Mouse (Mus musculus) neural tube, embryonic 15.5 days (tissue): Measurements from ENCODE around the gene Olfr1357. TPM values are rescaled to one million over a fixed set of nuclear protein-coding genes. Genes with fewer than 3 reads are reported as not detected.
A peak's percentile ranks its signal among the peaks of the same experiment; 100 is the strongest.
"Not testable (repeated sequence)": the region's sequence is repeated elsewhere in the genome, so short reads cannot be mapped to it uniquely, and the experiment has no call there.

ENCODE experiments used
- ATAC-seq: fragments of 200-750 bp; cut with Nextera tagmentation; 2 replicates; pipeline ENCODE4 v1.8.0; 2017; ENCODE audit warnings: mild to moderate bottlenecking, moderate TSS enrichment, moderate library complexity; ENCODE audit not compliant: low FRiP score
- H3K27ac ChIP-seq: fragments of 300-500 bp; sonication (generic); replicated peaks from 2 replicates; pipeline ENCODE4 v1.5.1; 2015; ENCODE audit warnings: mild to moderate bottlenecking, inconsistent platforms
- H3K27me3 ChIP-seq: fragments of 300-500 bp; sonication (generic); replicated peaks from 2 replicates; pipeline ENCODE4 v1.6.1; 2015; ENCODE audit warnings: inconsistent platforms
- H3K36me3 ChIP-seq: fragments of 300-500 bp; sonication (generic); 2 replicates; pipeline ENCODE4 v1.6.1; 2015; ENCODE audit warnings: inconsistent platforms
- H3K4me1 ChIP-seq: fragments of 300-500 bp; sonication (generic); 2 replicates; pipeline ENCODE4 v1.6.1; 2015; ENCODE audit warnings: inconsistent platforms
- H3K4me2 ChIP-seq: fragments of 300-500 bp; sonication (generic); 2 replicates; pipeline ENCODE4 v1.6.1; 2015; ENCODE audit warnings: inconsistent platforms, mild to moderate bottlenecking, moderate library complexity
- H3K4me3 ChIP-seq: fragments of 300-500 bp; sonication (generic); replicated peaks from 2 replicates; pipeline ENCODE4 v1.5.1; 2015; ENCODE audit warnings: mild to moderate bottlenecking, inconsistent platforms
- H3K9ac ChIP-seq: fragments of 300-500 bp; sonication (generic); replicated peaks from 2 replicates; pipeline ENCODE4 v1.6.1; 2015; ENCODE audit warnings: mild to moderate bottlenecking, inconsistent platforms
- H3K9me3 ChIP-seq: fragments of 300-500 bp; sonication (generic); replicated peaks from 2 replicates; pipeline ENCODE4 v1.6.1; 2016; ENCODE audit warnings: inconsistent platforms
- WGBS: fragments of 180-500 bp; shearing (Covaris S2); methylation state at CpG from one replicate; pipeline ENCODE4 v1.1.7; 2015; ENCODE audit warnings: mixed read lengths; 5-methylcytosine and 5-hydroxymethylcytosine counted together
- polyA plus RNA-seq: library from polyadenylated mRNA; unstranded; fragments of >200 nt; fragmentation: Nextera tagmentation; extraction: Ambion mirVana; gene quantifications from 2 replicates; pipeline ENCODE4 v1.2.1, GENCODE M21; 2015

Gene Olfr1357
- polyA plus RNA-seq, result not detected in 2 replicates

DNA sequence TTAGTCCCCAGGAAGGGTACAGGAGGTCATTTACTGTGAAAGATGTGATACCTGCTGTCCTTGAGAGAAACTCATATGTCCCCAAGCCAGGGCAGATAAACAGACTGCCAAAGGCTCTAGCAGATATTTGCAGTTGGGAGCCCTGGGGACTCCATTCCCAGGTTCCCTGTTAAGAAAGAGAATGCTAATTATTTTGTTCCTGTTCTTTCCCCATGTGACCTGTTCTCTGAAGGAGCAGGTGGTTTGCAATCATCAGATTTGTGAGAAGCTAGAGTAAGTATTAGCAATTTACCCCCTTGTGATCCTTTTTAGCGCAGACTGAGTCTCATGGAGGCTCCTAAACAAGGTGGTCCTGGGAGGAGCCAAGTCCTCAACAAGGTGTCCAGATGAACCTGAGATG lies at the start of gene Olfr1357:
Gene Olfr1357, minus strand, starts transcription at position 101 of the 400 bp plus-strand sequence.
- no peaks in the 10 kb centered on the region for H3K9me3 ChIP-seq
- H3K9ac ChIP-seq, result no peak within 1 kb of the TSS
- H3K4me2 ChIP-seq, result no peak within 1 kb of the TSS
- H3K4me3 ChIP-seq, result no peak within 1 kb of the TSS
- H3K4me1 ChIP-seq, result no peaks in the 10 kb centered on the region
- no peaks in the 10 kb centered on the region for H3K27me3 ChIP-seq
- H3K27ac ChIP-seq, result no peak within 1 kb of the TSS
- WGBS, result 88% methylated on average over 1 of the region's 1 CpGs
- no peaks in the 10 kb centered on the region for H3K36me3 ChIP-seq
- ATAC-seq, result no peak

DNA sequence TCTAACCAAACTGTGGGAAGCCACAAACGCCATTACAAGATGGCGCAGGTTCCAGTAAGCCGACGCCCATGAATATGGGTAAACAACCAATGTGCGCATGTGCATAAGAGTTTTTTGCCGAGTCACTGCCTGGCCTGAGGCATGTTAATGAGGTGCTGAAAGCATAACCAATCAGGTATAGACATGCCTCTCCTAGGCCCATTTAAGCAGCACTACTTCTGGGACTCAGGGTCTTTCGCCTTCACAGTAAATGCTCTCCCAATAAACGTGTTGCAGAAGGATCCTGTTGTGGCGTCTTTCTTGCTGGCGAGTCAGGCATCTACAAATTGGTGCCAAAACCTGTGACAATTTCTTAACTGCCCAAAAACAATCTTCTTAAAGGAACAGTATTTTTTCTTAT lies 48.8 kb upstream of the Olfr1357 start:
- not testable (repeated sequence) for H3K4me2 ChIP-seq, H3K4me3 ChIP-seq, H3K27me3 ChIP-seq, H3K36me3 ChIP-seq, H3K27ac ChIP-seq, ATAC-seq, H3K9ac ChIP-seq, H3K4me1 ChIP-seq, H3K9me3 ChIP-seq
- 93% methylated on average over 10 of the region's 10 CpGs for WGBS

DNA sequence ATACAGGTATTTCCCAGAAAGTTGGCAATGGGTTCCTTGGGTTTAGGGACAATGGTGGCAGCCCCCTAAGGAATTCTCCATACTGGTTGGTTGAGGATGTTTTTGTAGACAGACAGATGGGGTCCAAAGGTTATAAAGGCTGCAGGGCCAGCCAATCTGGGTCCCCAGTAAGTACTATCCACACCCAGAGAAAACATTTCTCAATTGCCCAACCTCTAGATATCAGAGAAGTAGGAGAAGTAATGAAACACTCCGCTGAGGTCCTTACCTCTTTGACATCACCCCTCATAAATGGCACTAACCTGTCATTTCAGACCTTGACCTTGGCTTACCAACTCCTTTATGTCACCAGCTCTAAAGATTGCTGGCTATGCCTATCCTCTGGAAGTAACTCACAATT lies 46.7 kb upstream of the Olfr1357 start:
- no peaks in the 10 kb centered on the region for H3K36me3 ChIP-seq
- H3K9ac ChIP-seq, result no peak overlapping the region
- H3K4me2 ChIP-seq, result no peak overlapping the region
- H3K9me3 ChIP-seq, result no peaks in the 10 kb centered on the region
- WGBS, result 96% methylated on average over 1 of the region's 1 CpGs
- no peaks in the 10 kb centered on the region for H3K27me3 ChIP-seq
- no peaks in the 10 kb centered on the region for H3K4me1 ChIP-seq
- no peak overlapping the region for H3K4me3 ChIP-seq
- H3K27ac ChIP-seq, result no peak overlapping the region
- no peak for ATAC-seq

DNA sequence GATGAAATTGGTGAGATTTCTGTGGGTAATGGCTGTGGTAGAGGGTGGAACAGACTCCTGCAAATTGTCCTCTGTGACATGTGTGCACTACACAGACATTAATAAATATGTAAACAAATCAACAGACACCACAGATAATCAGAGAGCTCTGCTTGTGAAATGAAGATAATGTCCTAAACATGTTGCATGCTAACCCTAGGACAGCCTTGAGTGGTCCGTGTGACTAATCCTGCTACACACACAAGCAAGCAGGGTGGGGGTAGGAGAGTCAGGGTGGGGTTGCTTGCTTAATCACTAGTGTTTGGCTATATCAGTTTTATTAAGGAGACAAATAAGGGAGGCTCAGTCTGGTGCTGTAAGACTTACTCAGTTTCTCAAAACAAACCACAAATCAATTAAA lies 43.3 kb upstream of the Olfr1357 start:
- Histone ChIP-seq H3K4me2 (no peak overlapping the region), H3K27me3 (no peaks in the 10 kb centered on the region), H3K4me3 (no peak overlapping the region), H3K9me3 (no peaks in the 10 kb centered on the region), H3K36me3 (no peaks in the 10 kb centered on the region), H3K9ac (no peak overlapping the region), H3K27ac (no peak overlapping the region), H3K4me1 (no peaks in the 10 kb centered on the region)
- 86% methylated on average over 1 of the region's 1 CpGs for WGBS
- no peak for ATAC-seq

DNA sequence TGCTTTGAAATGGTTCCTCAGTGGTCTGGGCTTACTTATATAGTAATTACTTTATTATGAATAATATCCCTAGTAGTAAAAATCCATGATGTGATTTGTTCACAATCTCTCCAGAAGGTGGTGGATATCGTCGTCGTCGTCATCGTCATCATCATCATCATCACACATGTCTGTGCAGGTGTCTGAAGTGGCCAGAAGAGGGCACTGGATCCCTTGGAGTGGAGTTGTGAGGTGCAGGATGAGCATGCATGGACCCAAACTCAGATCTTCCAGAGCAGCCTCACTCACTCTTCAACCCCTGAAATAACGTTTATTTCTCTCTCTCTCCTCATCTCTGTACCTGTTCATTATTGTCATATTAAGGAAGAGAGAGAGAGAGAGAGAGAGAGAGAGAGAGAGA lies 14.4 kb upstream of the Olfr1357 start:
- H3K9me3 ChIP-seq, result no peaks in the 10 kb centered on the region
- ATAC-seq, result peak; percentile 81; the same call in 1 of the 2 replicates
- peak overlapping the region; percentile 43 for H3K4me2 ChIP-seq
- H3K4me3 ChIP-seq, result no peak overlapping the region; the same call in 1 of the 2 replicates
- no peaks in the 10 kb centered on the region for H3K27me3 ChIP-seq
- 0 out of 2 replicates have a peak, but pooled peaks cover 3% of the 10 kb centered on the region for H3K4me1 ChIP-seq
- no peaks in the 10 kb centered on the region for H3K36me3 ChIP-seq
- WGBS, result 15% methylated on average over 6 of the region's 6 CpGs
- H3K9ac ChIP-seq, result no peak overlapping the region; the same call in 1 of the 2 replicates
- H3K27ac ChIP-seq, result no peak overlapping the region

DNA sequence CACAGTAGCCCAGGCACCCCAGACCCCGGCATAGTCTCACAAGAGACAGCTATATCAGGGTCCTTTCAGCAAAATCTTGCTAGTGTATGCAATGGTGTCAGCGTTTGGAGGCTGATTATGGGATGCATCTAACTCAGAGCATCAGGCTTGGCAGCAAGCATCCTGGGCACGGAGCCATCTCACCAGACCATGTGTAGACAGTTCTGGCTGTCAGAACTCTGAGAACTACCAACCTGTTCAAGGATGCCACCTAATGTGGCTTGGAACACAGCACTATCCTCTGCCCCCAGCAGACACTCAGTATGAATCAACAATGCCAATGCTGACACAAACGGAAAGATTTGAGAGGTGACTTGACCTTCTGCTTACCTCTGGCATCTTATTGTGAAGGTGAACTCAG lies 12.3 kb upstream of the Olfr1357 start:
- Histone ChIP-seq H3K9me3 (no peaks in the 10 kb centered on the region), H3K9ac (no peak overlapping the region), H3K4me1 (0 out of 2 replicates have a peak, but pooled peaks cover 3% of the 10 kb centered on the region), H3K36me3 (no peaks in the 10 kb centered on the region), H3K27me3 (no peaks in the 10 kb centered on the region), H3K4me3 (no peak overlapping the region), H3K4me2 (no peak overlapping the region), H3K27ac (no peak overlapping the region)
- ATAC-seq, result no peak
- WGBS, result 91% methylated on average over 4 of the region's 4 CpGs

DNA sequence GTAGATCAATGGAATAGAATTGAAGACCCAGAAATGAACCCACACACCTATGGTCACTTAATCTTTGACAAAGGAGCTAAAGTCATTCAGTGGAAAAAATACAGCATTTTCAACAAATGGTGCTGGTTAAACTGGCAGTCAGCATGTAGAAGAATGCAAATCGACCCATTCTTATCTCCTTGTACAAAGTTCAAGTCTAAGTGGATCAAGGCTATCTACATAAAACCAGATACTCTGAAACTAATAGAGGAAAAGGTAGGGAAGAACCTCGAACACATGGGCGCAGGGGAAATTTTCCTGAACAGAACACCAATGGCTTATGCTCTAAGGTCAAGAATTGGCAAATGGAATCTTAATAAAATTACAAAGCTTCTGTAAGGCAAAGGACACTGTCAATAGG lies 5.3 kb upstream of the Olfr1357 start:
- 87% methylated on average over 3 of the region's 3 CpGs for WGBS
- not testable (repeated sequence) for H3K9ac ChIP-seq, H3K27ac ChIP-seq, H3K9me3 ChIP-seq, ATAC-seq, H3K36me3 ChIP-seq, H3K27me3 ChIP-seq, H3K4me3 ChIP-seq, H3K4me2 ChIP-seq, H3K4me1 ChIP-seq

DNA sequence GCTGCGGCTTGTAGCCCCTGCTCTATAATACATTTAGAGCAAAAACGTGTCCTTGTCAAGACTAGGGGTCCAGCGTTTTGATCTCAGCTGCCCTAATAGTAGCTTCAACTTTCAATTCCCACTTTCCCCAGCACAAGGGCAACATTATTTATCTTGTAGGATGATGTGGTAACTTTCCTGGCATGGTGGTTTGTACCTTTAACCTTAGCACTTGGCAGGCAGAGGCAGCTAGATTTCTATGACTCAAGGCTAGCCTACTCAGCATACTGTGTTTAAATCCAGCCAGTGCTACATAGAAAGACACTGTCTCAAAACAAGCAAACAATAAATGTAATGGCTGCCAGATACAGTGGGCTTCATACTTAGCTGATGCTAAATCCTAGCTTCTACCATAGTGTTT lies 10.3 kb downstream of the Olfr1357 start:
- no peaks in the 10 kb centered on the region for H3K4me1 ChIP-seq
- H3K4me3 ChIP-seq, result no peak overlapping the region
- H3K4me2 ChIP-seq, result no peak overlapping the region
- H3K27me3 ChIP-seq, result no peaks in the 10 kb centered on the region
- 78% methylated on average over 3 of the region's 3 CpGs for WGBS
- no peak overlapping the region for H3K9ac ChIP-seq
- no peaks in the 10 kb centered on the region for H3K36me3 ChIP-seq
- no peak for ATAC-seq
- no peaks in the 10 kb centered on the region for H3K9me3 ChIP-seq
- no peak overlapping the region for H3K27ac ChIP-seq

DNA sequence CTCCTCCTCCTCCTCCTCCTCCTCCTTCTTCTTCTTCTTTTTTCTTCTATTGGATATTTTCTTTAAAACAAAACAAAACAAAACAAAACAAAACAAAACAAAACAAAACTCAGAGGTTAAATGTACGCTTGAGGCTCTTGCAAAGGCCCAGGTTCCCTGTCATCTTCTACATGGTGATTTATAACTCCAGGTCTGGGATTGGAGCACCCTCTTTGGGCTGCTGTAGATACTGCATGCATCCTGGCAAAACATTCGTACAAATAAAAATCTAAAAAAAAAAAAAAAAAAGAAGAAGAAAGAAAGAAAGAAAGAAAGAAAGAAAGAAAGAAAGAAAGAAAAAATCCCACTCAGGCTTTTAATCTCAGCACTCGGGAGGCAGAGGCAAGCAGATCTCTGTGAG lies 12.8 kb downstream of the Olfr1357 start:
- 65% methylated on average over 3 of the region's 3 CpGs for WGBS
- Histone ChIP-seq H3K27ac (no peak overlapping the region), H3K9me3 (no peaks in the 10 kb centered on the region), H3K4me3 (no peak overlapping the region), H3K4me2 (no peak overlapping the region), H3K9ac (no peak overlapping the region), H3K4me1 (no peaks in the 10 kb centered on the region), H3K36me3 (no peaks in the 10 kb centered on the region), H3K27me3 (no peaks in the 10 kb centered on the region)
- no peak for ATAC-seq

DNA sequence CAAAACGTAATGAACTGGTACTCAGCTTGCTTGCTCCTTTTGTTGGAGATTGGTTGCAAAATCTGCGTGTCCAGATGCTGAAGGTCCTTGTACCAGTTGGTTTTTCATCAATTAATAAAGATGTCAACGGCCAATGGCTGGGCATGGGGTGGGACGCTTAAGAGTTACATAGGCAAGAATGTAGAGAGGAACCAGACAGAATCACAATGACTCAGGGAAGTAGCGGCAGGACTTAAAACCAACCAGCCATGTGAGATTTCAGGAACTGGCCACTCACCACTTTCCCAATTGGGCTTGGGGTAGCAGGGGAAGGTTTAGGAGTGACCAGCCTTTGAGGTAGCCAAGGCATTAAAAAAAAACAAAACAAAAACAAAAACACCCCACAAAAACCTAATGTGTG lies 18.0 kb downstream of the Olfr1357 start:
- no peaks in the 10 kb centered on the region for H3K36me3 ChIP-seq
- H3K9me3 ChIP-seq, result no peaks in the 10 kb centered on the region
- no peaks in the 10 kb centered on the region for H3K27me3 ChIP-seq
- no peak overlapping the region for H3K27ac ChIP-seq
- H3K4me2 ChIP-seq, result no peak overlapping the region
- ATAC-seq, result no peak
- no peaks in the 10 kb centered on the region for H3K4me1 ChIP-seq
- H3K9ac ChIP-seq, result no peak overlapping the region
- 90% methylated on average over 5 of the region's 5 CpGs for WGBS
- H3K4me3 ChIP-seq, result no peak overlapping the region

DNA sequence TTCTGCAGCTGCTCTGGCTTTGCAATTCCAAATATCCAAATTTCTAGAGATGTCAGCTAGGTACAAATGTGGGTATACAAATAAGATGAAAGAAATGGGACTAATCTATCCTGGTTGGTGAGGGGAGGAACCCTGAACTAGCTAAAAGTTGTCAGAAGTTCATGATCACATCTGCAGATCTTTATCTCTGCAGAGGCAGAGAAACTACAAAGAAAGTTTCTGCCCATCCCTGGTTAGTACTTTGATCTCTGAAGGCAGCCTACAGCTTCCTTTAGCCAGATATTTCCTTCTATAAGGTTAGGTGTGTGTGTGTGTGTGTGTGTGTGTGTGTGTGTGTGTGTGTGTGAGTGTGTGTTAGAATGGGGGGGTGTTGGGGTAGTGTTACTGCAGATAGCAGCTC lies 23.3 kb downstream of the Olfr1357 start:
- H3K4me2 ChIP-seq, result no peak overlapping the region
- no peak for ATAC-seq

DNA sequence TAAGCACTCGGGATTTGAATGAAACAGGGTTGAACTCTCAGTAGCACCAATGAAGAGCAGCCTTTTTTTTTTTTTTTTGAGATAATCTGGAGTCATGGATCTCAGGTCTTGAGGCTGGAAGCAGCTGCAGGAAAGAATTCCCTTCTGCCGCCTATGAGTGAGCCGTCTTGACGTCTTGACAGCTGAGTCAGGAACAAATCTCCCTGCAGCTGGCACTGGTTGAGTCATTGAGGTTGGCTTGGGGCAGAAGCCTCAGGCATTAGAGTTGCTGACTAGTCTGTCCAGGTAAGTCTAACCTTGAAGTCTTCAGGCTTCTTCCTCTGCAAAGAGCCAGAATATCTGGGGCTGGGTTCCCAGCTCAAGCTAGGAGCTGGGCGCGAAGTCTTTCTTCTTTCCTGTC lies 23.7 kb downstream of the Olfr1357 start:
- H3K9me3 ChIP-seq, result no peaks in the 10 kb centered on the region
- no peak overlapping the region for H3K27ac ChIP-seq
- 79% methylated on average over 6 of the region's 6 CpGs for WGBS
- no peak overlapping the region for H3K9ac ChIP-seq
- no peak overlapping the region for H3K4me3 ChIP-seq
- peaks cover 8% of the 10 kb centered on the region for H3K4me1 ChIP-seq
- ATAC-seq, result no peak
- H3K27me3 ChIP-seq, result peaks cover 7% of the 10 kb centered on the region; the same call in 1 of the 2 replicates
- no peaks in the 10 kb centered on the region for H3K36me3 ChIP-seq
- no peak overlapping the region for H3K4me2 ChIP-seq

More for the DNA sequence above, 23.3 kb downstream of the Olfr1357 start:
- Histone ChIP-seq H3K27me3 (peaks cover 7% of the 10 kb centered on the region; the same call in 1 of the 2 replicates), H3K4me1 (peaks cover 8% of the 10 kb centered on the region), H3K36me3 (no peaks in the 10 kb centered on the region), H3K9me3 (no peaks in the 10 kb centered on the region), H3K27ac (no peak overlapping the region), H3K9ac (no peak overlapping the region), H3K4me3 (no peak overlapping the region)

DNA sequence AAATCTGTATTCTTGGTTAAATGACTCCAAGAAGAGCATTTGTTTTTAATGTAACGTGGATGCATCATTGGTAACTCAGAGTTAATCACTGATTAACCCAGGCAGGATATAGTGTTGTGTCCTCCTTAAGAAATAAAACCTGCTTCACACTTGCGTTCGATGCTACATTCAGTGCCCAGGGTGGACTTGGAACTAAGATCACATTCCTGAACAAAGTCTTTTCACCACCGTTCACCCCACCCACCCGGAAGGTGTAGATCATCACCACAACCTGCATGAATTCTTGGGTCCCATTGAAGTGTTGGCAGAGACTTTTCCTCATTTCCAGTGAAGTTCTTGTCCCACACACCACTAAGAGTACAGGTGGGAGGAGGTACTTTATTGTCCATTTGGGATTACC lies 24.1 kb downstream of the Olfr1357 start:
- H3K9me3 ChIP-seq, result no peaks in the 10 kb centered on the region
- H3K4me1 ChIP-seq, result peaks cover 8% of the 10 kb centered on the region
- no peak overlapping the region for H3K27ac ChIP-seq
- no peaks in the 10 kb centered on the region for H3K36me3 ChIP-seq
- peaks cover 7% of the 10 kb centered on the region; the same call in 1 of the 2 replicates for H3K27me3 ChIP-seq
- no peak overlapping the region for H3K4me2 ChIP-seq
- 94% methylated on average over 5 of the region's 5 CpGs for WGBS
- H3K4me3 ChIP-seq, result no peak overlapping the region
- ATAC-seq, result no peak
- H3K9ac ChIP-seq, result no peak overlapping the region
